Mouse (Mus musculus) hindbrain, embryonic 14.5 days (tissue): ENCODE measurements around the gene Mri1. TPM values are rescaled to one million over a fixed set of nuclear protein-coding genes. Genes with fewer than 3 reads are reported as not detected.

Experiments
- ATAC-seq: fragments of 200-750 bp; cut with Nextera tagmentation; 2 replicates; pipeline ENCODE4 v1.8.0; 2017; ENCODE audit warnings: moderate number of reproducible peaks, mild to moderate bottlenecking, moderate TSS enrichment, moderate library complexity; ENCODE audit not compliant: low FRiP score
- DNase-seq: peaks from one replicate; pipeline ENCODE4 v3.0.0-alpha.2; 2015; ENCODE audit warnings: low spot score
- H3K27ac ChIP-seq: fragments of 300-500 bp; sonication (generic); 2 replicates; pipeline ENCODE4 v1.5.1; 2014; ENCODE audit warnings: mild to moderate bottlenecking, moderate library complexity
- H3K27me3 ChIP-seq: fragments of 300-500 bp; sonication (generic); 2 replicates; pipeline ENCODE4 v1.6.1; 2014; ENCODE audit warnings: mild to moderate bottlenecking, low read length, mixed read lengths; ENCODE audit not compliant: control insufficient read depth, insufficient read depth
- H3K36me3 ChIP-seq: fragments of 300-500 bp; sonication (generic); replicated peaks from 2 replicates; pipeline ENCODE4 v1.6.1; 2014; ENCODE audit not compliant: control insufficient read depth, insufficient read depth
- H3K4me1 ChIP-seq: fragments of 300-500 bp; sonication (generic); replicated peaks from 2 replicates; pipeline ENCODE4 v1.6.1; 2014; ENCODE audit warnings: antibody characterized with exemption, low read length, mixed read lengths; ENCODE audit not compliant: control insufficient read depth, insufficient read depth
- H3K4me2 ChIP-seq: fragments of 300-500 bp; sonication (generic); replicated peaks from 2 replicates; pipeline ENCODE4 v1.6.1; 2014; ENCODE audit warnings: mild to moderate bottlenecking, moderate library complexity
- H3K4me3 ChIP-seq: fragments of 300-500 bp; sonication (generic); replicated peaks from 2 replicates; pipeline ENCODE4 v1.5.1; 2014; ENCODE audit warnings: mild to moderate bottlenecking, low read length
- H3K9ac ChIP-seq: fragments of 300-500 bp; sonication (generic); 2 replicates; pipeline ENCODE4 v1.6.1; 2014
- H3K9me3 ChIP-seq: fragments of 300-500 bp; sonication (generic); 2 replicates; pipeline ENCODE4 v1.6.1; 2016; ENCODE audit warnings: low read length; ENCODE audit not compliant: control insufficient read depth
- WGBS: fragments of 180-500 bp; shearing (Covaris S2); extraction: QIAGEN DNeasy Blood & Tissue Kit; methylation state at CpG from one replicate; pipeline ENCODE4 v1.1.7; 2014; 5-methylcytosine and 5-hydroxymethylcytosine counted together
- polyA plus RNA-seq: library from polyadenylated mRNA; unstranded; fragments of >200 nt; fragmentation: Nextera tagmentation; extraction: Ambion mirVana; gene quantifications from 2 replicates; pipeline ENCODE4 v1.2.1, GENCODE M21; 2014

The Mri1 gene
- polyA plus RNA-seq, 1 experiment from 2014 or later, result 40.2 TPM

DNA sequence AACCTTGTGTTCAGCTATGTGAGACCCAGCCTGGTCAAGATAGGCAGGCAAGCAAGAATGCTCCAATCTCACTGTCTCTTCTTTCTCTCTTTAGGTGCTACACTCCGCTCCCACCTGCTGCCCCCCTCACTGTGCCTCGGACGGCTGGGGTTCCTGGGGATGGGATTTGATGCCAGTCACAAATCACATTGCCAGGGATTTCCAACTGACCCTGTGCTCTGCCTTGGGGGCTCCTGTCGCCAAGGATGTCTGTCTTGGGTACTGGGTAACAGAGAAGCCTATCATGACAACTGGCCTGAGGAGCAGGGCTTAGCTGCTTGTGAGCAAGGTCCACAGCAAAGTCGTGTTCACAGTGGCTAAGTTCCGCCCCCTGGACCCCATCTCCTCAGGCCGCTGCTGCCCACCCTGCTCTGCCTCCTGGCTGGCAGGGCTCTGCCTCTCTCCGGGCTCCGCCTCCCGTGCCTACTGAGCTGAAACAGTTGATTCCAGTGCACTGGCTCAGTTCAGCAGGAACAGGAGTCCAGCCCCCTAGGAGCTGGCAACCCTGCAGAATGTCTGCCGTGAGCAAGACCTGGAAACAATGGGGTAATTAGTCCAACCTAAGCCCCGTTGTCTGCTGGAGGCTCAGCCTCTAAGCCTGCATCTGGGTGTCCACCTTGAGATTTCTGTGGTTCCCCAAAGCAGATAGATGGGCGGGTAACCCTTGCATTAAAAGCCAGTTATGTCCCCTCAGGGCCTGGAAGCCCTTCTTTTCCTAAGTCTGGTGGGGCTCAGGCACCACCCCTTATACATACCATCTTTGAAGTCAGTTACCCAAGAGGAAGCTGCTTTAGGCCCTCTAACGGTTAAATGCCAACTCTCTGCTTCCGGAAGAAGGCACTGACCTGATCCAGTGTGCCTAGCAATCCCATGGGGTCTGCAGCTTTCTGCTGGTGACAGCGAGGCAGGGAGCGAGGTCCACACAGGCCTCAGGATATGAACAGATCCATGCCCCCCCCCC, 48.4 kb downstream of the Mri1 start:
- 43% methylated on average over 17 of the region's 17 CpGs for WGBS
- peak; percentile 41; the same call in 1 of the 2 replicates for ATAC-seq
- Histone ChIP-seq H3K27ac (peak overlapping the region; percentile 27; the same call in 1 of the 2 replicates), H3K9me3 (no peaks in the 10 kb centered on the region), H3K9ac (no peak overlapping the region), H3K4me1 (peaks cover 20% of the 10 kb centered on the region), H3K4me2 (no peak overlapping the region), H3K36me3 (peaks cover 41% of the 10 kb centered on the region), H3K4me3 (no peak overlapping the region), H3K27me3 (no peaks in the 10 kb centered on the region)
- no peak for DNase-seq

DNA sequence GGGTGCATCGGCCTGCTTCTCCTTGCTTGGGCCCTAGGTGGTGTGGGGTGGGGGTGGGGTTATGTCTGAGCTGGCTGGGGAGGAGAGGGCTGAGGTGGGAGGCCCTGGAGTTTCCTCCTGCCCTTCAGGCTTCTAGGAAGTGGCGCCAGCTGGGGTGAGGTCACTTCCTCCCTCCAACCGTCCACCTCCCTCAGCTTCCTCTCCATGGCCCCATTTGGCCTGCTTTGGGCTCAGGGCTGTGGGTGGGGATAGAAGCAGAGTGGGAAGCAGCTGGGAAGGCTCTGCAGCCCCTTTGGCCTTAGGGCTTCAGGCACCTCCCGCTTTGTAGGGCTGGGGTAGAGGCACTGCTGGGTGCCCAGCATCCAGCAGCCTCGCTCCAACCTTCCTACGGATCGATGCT, 49.3 kb downstream of the Mri1 start:
- H3K27me3 ChIP-seq, result no peaks in the 10 kb centered on the region
- peaks cover 33% of the 10 kb centered on the region for H3K36me3 ChIP-seq
- no peak overlapping the region for H3K4me3 ChIP-seq
- no peak for ATAC-seq
- H3K4me1 ChIP-seq, result peaks cover 21% of the 10 kb centered on the region
- H3K9me3 ChIP-seq, result no peaks in the 10 kb centered on the region
- no peak for DNase-seq
- H3K4me2 ChIP-seq, result no peak overlapping the region
- no peak overlapping the region for H3K9ac ChIP-seq
- H3K27ac ChIP-seq, result no peak overlapping the region
- WGBS, result 53% methylated on average over 7 of the region's 7 CpGs

DNA sequence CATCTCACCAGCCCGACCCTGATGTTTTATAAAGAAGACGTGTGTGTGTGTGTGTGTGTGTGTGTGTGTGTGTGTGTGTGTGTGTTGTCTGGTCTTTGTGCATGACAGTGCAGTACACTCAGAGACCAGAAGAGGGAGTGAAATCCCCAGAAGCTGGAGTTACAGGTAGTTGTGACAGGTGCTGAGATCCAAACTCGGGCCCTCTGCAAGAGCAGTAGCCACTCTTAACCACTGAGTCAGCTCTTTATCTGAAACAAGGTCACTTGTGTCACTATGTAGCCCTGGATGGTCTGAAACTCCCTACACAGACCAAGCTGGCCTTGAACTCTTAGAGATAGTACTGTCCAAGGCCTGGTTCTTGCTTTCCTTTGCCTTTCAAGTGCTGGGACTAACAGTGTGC, 50.5 kb downstream of the Mri1 start:
- no peaks in the 10 kb centered on the region for H3K9me3 ChIP-seq
- WGBS, result 85% methylated on average over 3 of the region's 3 CpGs
- no peak for DNase-seq
- H3K4me2 ChIP-seq, result no peak overlapping the region
- no peak for ATAC-seq
- peaks cover 21% of the 10 kb centered on the region for H3K36me3 ChIP-seq
- H3K4me3 ChIP-seq, result no peak overlapping the region
- H3K27me3 ChIP-seq, result no peaks in the 10 kb centered on the region
- no peak overlapping the region for H3K9ac ChIP-seq
- H3K27ac ChIP-seq, result no peak overlapping the region
- peaks cover 21% of the 10 kb centered on the region for H3K4me1 ChIP-seq

DNA sequence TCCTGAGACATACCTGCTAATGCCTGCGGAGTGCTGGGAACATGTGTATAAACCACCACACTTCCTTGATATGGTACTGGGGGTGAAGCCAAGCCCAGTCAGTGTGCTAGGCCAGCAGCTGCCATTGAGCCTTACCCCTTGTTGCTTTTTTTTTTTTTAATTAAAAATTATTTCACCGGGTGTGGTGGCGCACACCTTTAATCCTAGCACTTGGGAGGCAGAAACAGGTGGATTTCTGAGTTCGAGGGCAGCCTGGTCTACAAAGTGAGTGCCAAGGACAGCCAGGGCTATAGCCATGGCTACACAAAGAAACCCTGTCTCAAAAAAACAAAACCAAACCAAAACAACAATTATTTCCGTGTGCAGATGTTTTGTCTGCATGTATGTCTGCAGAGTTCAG, 52.1 kb downstream of the Mri1 start:
- 91% methylated on average over 5 of the region's 5 CpGs for WGBS

DNA sequence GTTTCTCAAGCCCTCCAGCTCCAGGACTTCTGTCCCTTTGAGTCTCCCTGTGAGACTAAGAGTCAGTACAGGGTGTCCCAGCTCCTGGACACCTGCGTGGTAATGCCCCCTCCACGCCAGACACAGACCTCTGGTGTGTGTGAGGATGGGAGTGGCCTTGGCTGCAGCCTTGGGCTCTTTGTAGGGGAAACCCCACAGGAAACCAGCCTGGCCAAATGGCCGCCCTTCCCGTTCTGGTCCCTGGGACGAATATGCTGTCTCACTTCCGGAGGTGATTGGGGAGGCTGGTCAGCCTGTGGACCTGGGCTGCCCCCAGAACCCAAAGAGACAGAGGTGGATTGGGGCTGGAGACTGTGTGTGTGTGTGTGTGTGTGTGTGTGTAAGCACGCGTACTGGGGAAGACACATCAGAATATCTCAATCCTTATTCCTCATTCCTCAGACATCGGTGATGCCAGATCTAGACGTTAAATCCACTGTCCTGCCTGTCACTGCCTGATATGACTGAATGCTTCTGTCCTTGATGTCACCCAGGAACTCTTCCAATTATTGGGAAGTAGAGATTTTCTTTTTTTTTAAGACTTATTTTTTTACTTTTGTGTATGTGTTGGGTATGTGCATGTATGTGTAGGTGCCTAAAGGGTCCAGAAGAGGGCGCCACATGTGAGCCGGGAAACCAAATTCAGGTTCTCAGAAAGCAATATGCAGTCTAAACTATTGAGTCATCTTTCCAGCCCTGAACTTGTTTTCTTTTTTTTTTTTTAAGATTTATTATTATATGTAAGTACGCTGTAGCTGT, 53.0 kb downstream of the Mri1 start:
- no peak for DNase-seq
- Histone ChIP-seq H3K4me3 (peak overlapping the region; percentile 23), H3K27ac (peak overlapping the region; percentile 77), H3K36me3 (0 out of 2 replicates have a peak, but pooled peaks cover 4% of the 10 kb centered on the region), H3K9me3 (no peaks in the 10 kb centered on the region), H3K4me2 (peak overlapping the region; percentile 54), H3K4me1 (peaks cover 28% of the 10 kb centered on the region), H3K27me3 (peaks cover 16% of the 10 kb centered on the region; the same call in 1 of the 2 replicates), H3K9ac (peak overlapping the region; percentile 45)
- 57% methylated on average over 13 of the region's 13 CpGs for WGBS
- ATAC-seq, result 0 out of 2 replicates have a peak, but pooled peaks have one; percentile 17

More for the DNA sequence above, 52.1 kb downstream of the Mri1 start:
- ATAC-seq (no peak), DNase-seq (no peak)
- Histone ChIP-seq H3K27me3 (peaks cover 9% of the 10 kb centered on the region; the same call in 1 of the 2 replicates), H3K36me3 (0 out of 2 replicates have a peak, but pooled peaks cover 7% of the 10 kb centered on the region), H3K4me3 (no peak overlapping the region), H3K9me3 (no peaks in the 10 kb centered on the region), H3K9ac (no peak overlapping the region), H3K4me1 (peaks cover 24% of the 10 kb centered on the region), H3K4me2 (no peak overlapping the region), H3K27ac (no peak overlapping the region)

DNA sequence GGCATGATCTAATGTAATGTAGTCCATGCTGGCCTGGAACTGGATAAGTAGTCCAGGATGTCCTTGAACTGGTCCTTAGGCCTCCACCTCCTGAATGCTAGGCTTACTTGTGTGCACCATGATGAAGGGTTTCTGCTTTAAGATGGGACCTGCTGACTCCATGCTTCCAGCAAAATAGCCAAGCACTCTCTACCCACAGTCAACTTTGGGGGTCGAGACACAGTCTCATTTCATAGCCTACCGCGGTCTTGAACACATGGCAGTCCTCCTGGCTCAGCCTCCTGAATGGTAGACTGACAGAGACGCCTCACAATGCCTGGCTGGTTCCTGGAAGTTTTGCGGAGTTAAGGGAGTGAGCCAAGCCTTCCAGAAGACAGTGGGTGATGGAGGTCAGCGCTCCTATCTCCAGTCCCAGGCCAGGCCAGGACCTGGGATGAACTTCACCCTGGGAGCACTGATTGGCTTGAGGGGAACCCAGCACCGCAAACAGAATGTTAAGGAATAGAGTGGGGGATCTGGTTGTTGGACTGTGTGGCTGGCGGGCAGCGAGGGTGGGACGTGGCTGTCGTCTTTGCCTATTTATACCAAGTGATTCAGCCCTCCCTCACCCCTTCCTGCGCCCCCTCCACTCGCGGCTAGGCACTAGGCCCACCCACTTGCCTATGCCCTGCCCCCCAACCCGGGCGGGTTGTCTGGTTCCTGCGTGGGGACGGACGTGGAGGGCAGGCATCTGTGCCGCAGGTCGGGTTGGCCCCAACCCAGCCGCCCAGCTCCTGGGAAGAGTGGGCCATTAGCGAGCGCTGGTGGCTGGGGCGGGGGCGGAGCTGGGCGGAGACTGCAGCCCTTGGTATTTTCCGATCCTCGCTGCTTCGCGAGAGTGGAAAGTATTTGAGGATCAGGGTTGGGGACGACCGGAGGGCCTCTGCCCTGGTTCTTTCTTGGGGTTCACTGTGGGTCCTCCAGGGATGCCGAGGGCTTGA, 53.9 kb downstream of the Mri1 start:
- peak overlapping the region; percentile 77 for H3K27ac ChIP-seq
- no peaks in the 10 kb centered on the region for H3K9me3 ChIP-seq
- H3K9ac ChIP-seq, result peak overlapping the region; percentile 45
- peak; percentile 35; the same call in 1 of the 2 replicates for ATAC-seq
- DNase-seq, result peak; percentile 47
- H3K4me3 ChIP-seq, result peak overlapping the region; percentile 23
- H3K4me1 ChIP-seq, result peaks cover 26% of the 10 kb centered on the region
- WGBS, result 11% methylated on average over 34 of the region's 34 CpGs
- peaks cover 16% of the 10 kb centered on the region; the same call in 1 of the 2 replicates for H3K27me3 ChIP-seq
- H3K36me3 ChIP-seq, result no peaks in the 10 kb centered on the region
- H3K4me2 ChIP-seq, result peak overlapping the region; percentile 54

DNA sequence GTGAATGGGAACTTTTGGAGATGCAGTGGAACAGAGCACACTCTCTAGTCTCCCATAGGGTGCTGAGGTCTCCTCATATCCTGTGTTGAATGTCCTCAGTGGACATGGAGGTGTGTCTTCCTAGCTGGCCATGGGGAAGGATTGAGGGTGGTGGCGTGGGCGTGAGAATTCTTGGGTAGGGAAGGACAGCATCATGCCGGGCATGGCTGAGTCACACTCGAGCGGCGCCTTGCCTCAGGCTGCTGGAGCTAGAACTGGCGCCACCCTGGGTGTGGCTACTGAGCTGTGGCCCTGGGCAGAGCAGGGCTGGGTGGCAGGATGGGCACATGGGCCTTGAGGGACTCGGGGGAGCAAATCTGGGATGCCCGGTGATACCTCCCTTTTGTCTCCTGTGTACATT, 54.7 kb downstream of the Mri1 start:
- Histone ChIP-seq H3K9me3 (no peaks in the 10 kb centered on the region), H3K4me1 (peaks cover 31% of the 10 kb centered on the region), H3K27ac (no peak overlapping the region), H3K27me3 (peaks cover 16% of the 10 kb centered on the region; the same call in 1 of the 2 replicates), H3K4me3 (no peak overlapping the region), H3K9ac (0 out of 2 replicates have a peak overlapping the region, but pooled peaks have one; percentile 12), H3K36me3 (no peaks in the 10 kb centered on the region), H3K4me2 (peak overlapping the region; percentile 54)
- WGBS, result 85% methylated on average over 9 of the region's 9 CpGs
- no peak for ATAC-seq
- no peak for DNase-seq

DNA sequence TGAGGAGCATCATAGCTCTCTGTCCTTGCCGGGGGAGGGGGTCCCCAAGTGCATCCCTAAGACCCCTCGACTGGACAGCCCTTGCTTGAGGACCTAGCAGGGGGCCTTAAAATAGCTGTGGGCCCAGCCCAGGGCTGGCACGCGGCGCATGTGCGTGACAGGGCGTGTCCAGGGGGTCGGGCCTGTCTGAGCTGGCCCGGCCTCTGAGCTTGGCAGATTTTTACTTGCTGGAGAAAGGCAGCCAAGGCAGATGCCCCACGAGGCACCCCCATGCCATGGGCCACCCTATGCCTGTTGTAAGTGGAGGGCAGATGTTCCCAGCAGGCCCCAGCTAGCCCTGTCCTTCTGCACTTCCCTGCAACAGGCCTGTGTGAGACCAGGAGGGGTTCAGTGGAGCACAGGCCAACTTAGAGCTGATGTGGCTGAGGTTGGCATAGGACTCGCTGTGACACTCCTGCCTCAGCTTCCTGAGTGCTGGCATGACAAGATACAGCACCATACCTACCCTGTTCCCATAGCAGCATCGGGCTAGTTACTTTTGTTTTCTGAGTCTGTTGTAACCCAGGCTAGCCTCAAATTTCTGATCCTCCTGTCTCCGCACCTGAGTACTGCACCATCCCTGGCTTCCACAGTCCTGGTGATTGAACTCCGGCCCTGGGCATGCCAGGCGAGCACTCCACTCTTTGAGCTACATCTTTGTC, 55.4 kb downstream of the Mri1 start:
- Histone ChIP-seq H3K36me3 (no peaks in the 10 kb centered on the region), H3K9me3 (no peaks in the 10 kb centered on the region), H3K27me3 (peaks cover 16% of the 10 kb centered on the region; the same call in 1 of the 2 replicates), H3K9ac (peak overlapping the region; percentile 61), H3K4me2 (peak overlapping the region; percentile 54), H3K4me3 (peak overlapping the region; percentile 38), H3K4me1 (peaks cover 31% of the 10 kb centered on the region), H3K27ac (peak overlapping the region; percentile 61; the same call in 1 of the 2 replicates)
- DNase-seq (no peak), ATAC-seq (no peak)
- WGBS, result 66% methylated on average over 15 of the region's 15 CpGs
